Mouse (Mus musculus) embryonic fibroblast, embryonic 13.5 days (primary cell): ENCODE measurements at regions not wholly inside any gene's neighbourhood (a gene's known extent, or its start where the extent isn't known, plus 50 kb on each side); places are given as distances from the start of the nearest gene placed in this dataset.

ENCODE experiments used
- H3K27ac ChIP-seq: 2 replicates; pipeline ENCODE4 v1.5.1; 2012; ENCODE audit warnings: low read length, control low read depth, inconsistent platforms; ENCODE audit not compliant: insufficient read depth
- H3K4me1 ChIP-seq: 2 replicates; pipeline ENCODE4 v1.6.1; 2011; ENCODE audit warnings: low read length; ENCODE audit not compliant: control insufficient read depth, insufficient read depth
- H3K4me3 ChIP-seq: 2 replicates; pipeline ENCODE4 v1.5.1; 2011; ENCODE audit warnings: mild to moderate bottlenecking, control low read depth, low read length; ENCODE audit not compliant: insufficient read depth
- CTCF ChIP-seq: IDR thresholded peaks from 2 replicates; pipeline ENCODE4 v1.5.1; 2011; ENCODE audit warnings: mild to moderate bottlenecking, control low read depth, low read length, moderate library complexity, borderline replicate concordance; ENCODE audit not compliant: insufficient read depth
- POLR2A ChIP-seq: IDR thresholded peaks from 2 replicates; pipeline ENCODE4 v1.6.1; 2011; ENCODE audit warnings: low read depth, mild to moderate bottlenecking, control low read depth, low read length, moderate library complexity

GRCm38 (mm10) chr15:97135291-97135690 is 79.5 kb upstream of the Slc38a4 start:
- Histone ChIP-seq H3K4me3 (no peak overlapping the region), H3K4me1 (no peaks in the 10 kb centered on the region), H3K27ac (no peak overlapping the region)
- TF ChIP-seq CTCF = 0 out of 2 replicates have a peak, but pooled peaks have one; percentile 7
- no peak for TF ChIP-seq POLR2A

GRCm38 (mm10) chr15:97127771-97128170 is 72.0 kb upstream of the Slc38a4 start:
- TF ChIP-seq POLR2A (no peak), CTCF (no peak)
- no peaks in the 10 kb centered on the region for H3K4me1 ChIP-seq
- H3K27ac ChIP-seq = no peak overlapping the region
- no peak overlapping the region for H3K4me3 ChIP-seq

GRCm38 (mm10) chr15:97125836-97126822 is 70.4 kb upstream of the Slc38a4 start:
- Histone ChIP-seq H3K27ac (no peak overlapping the region), H3K4me3 (no peak overlapping the region), H3K4me1 (no peaks in the 10 kb centered on the region)
- TF ChIP-seq POLR2A (no peak), CTCF (no peak)

- no peak overlapping the region for H3K4me3 ChIP-seq
- H3K27ac ChIP-seq = no peak overlapping the region
- TF ChIP-seq CTCF = no peak
- no peak for TF ChIP-seq POLR2A
- H3K4me1 ChIP-seq = no peaks in the 10 kb centered on the region
These were observed 66.5 kb upstream of the Slc38a4 start for GRCm38 (mm10) chr15:97122263-97122662.

- H3K4me3 ChIP-seq = no peak overlapping the region
- peak overlapping the region; percentile 4; the same call in 1 of the 2 replicates for H3K27ac ChIP-seq
- peaks cover 24% of the 10 kb centered on the region for H3K4me1 ChIP-seq
- TF ChIP-seq POLR2A (no peak), CTCF (no peak)
These were observed 56.9 kb upstream of the Slc38a4 start for GRCm38 (mm10) chr15:97112452-97113200.

GRCm38 (mm10) chr15:97111320-97112192 is 55.8 kb upstream of the Slc38a4 start:
- H3K27ac ChIP-seq = peak overlapping the region; percentile 72
- no peak overlapping the region for H3K4me3 ChIP-seq
- peaks cover 24% of the 10 kb centered on the region for H3K4me1 ChIP-seq
- no peak for TF ChIP-seq CTCF
- 0 out of 2 replicates have a peak, but pooled peaks have one; percentile 16 for TF ChIP-seq POLR2A

GRCm38 (mm10) chr15:97107779-97108178 is 52.0 kb upstream of the Slc38a4 start:
- H3K4me1 ChIP-seq = peaks cover 18% of the 10 kb centered on the region
- TF ChIP-seq CTCF = no peak
- no peak for TF ChIP-seq POLR2A
- H3K4me3 ChIP-seq = no peak overlapping the region
- no peak overlapping the region for H3K27ac ChIP-seq

GRCm38 (mm10) chr15:97106556-97106955 is 50.8 kb upstream of the Slc38a4 start:
- no peak for TF ChIP-seq POLR2A
- TF ChIP-seq CTCF = no peak
- Histone ChIP-seq H3K27ac (no peak overlapping the region), H3K4me1 (peaks cover 15% of the 10 kb centered on the region), H3K4me3 (no peak overlapping the region)
